Mouse (Mus musculus) heart, postnatal 0 days (tissue): Measurements from ENCODE around the gene Cln3. TPM values are rescaled to one million over a fixed set of nuclear protein-coding genes. Genes with fewer than 3 reads are reported as not detected.

ENCODE experiments used
- ATAC-seq: fragments of 200-750 bp; cut with Nextera tagmentation; 2 replicates; pipeline ENCODE4 v1.8.0; 2017; ENCODE audit warnings: low read depth, moderate number of reproducible peaks, moderate library complexity; ENCODE audit not compliant: insufficient read depth
- DNase-seq: peaks from one replicate; pipeline ENCODE4 v3.0.0-alpha.2; 2016; ENCODE audit warnings: low spot score
- H3K27ac ChIP-seq: fragments of 300-500 bp; sonication (generic); 2 replicates; pipeline ENCODE4 v1.5.1; 2014; ENCODE audit warnings: low read depth, mild to moderate bottlenecking
- H3K27me3 ChIP-seq: fragments of 300-500 bp; sonication (generic); 2 replicates; pipeline ENCODE4 v1.6.1; 2014; ENCODE audit warnings: low read length, mixed read lengths; ENCODE audit not compliant: control insufficient read depth, insufficient read depth
- H3K36me3 ChIP-seq: fragments of 300-500 bp; sonication (generic); replicated peaks from 2 replicates; pipeline ENCODE4 v1.6.1; 2014; ENCODE audit warnings: low read length, mixed read lengths; ENCODE audit not compliant: control insufficient read depth, insufficient read depth
- H3K4me1 ChIP-seq: fragments of 300-500 bp; sonication (generic); 2 replicates; pipeline ENCODE4 v1.6.1; 2014; ENCODE audit warnings: antibody characterized with exemption; ENCODE audit not compliant: control insufficient read depth, insufficient read depth
- H3K4me2 ChIP-seq: fragments of 300-500 bp; sonication (generic); 2 replicates; pipeline ENCODE4 v1.6.1; 2014; ENCODE audit warnings: low read depth, mild to moderate bottlenecking, low read length, moderate library complexity
- H3K4me3 ChIP-seq: fragments of 300-500 bp; sonication (generic); 2 replicates; pipeline ENCODE4 v1.5.1; 2014; ENCODE audit warnings: low read depth, low read length
- H3K9ac ChIP-seq: fragments of 300-500 bp; sonication (generic); replicated peaks from 2 replicates; pipeline ENCODE4 v1.6.1; 2014; ENCODE audit warnings: low read depth, low read length, mixed read lengths
- H3K9me3 ChIP-seq: fragments of 300-500 bp; sonication (generic); replicated peaks from 2 replicates; pipeline ENCODE4 v1.6.1; 2016; ENCODE audit warnings: low read length; ENCODE audit not compliant: control insufficient read depth
- CTCF ChIP-seq: IDR thresholded peaks from 2 replicates; pipeline ENCODE4 v1.5.1; 2016; ENCODE audit warnings: antibody characterized with exemption, control low read depth, low read depth
- EP300 ChIP-seq: IDR thresholded peaks from 2 replicates; pipeline ENCODE4 v1.6.1; 2016; ENCODE audit warnings: antibody characterized with exemption, low read depth
- WGBS: fragments of 180-500 bp; shearing (Covaris S2); extraction: QIAGEN DNeasy Blood & Tissue Kit; methylation state at CpG from one replicate; pipeline ENCODE4 v1.1.7; 2014; 5-methylcytosine and 5-hydroxymethylcytosine counted together
- polyA plus RNA-seq: library from polyadenylated mRNA; unstranded; fragments of >200 nt; fragmentation: Nextera tagmentation; extraction: Ambion mirVana; gene quantifications from 2 replicates; pipeline ENCODE4 v1.2.1, GENCODE M21; 2015
- total RNA-seq: library from RNA; depleted of rRNA; stranded (reverse); fragments of >200 nt; gene quantifications from 2 replicates; pipeline ENCODE4 v1.2.3, GENCODE M21; 2014; ENCODE audit warnings: low replicate concordance

Cln3 gene
- total and polyA plus RNA-seq, 2 experiments from 2014 or later, result 14.9 to 17.1 TPM

DNA sequence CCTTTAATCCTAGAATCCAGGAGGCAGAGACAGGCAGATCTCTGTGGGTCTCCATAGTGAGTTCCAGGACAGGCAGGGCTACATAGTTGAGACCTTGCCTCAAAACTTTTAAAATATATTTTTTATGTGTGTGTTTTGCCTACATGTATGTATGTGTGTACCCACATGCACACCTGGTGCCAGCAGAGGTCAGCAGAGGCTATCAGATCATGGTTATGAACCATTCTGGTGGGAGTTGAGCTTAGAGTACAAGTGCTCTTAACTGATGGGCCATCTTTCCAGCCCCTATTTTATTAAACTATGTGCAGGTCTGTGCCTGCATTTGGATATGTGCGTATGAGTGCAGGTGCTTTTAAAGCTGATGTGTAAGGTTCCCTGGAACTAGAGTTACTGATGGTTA lies 30.8 kb downstream of the Cln3 start:
- WGBS, result 85% methylated on average over 1 of the region's 1 CpGs
- Histone ChIP-seq H3K4me3 (no peak overlapping the region), H3K4me1 (no peaks in the 10 kb centered on the region), H3K36me3 (peaks cover 96% of the 10 kb centered on the region), H3K4me2 (no peak overlapping the region), H3K9me3 (no peaks in the 10 kb centered on the region), H3K27me3 (no peaks in the 10 kb centered on the region), H3K9ac (no peak overlapping the region), H3K27ac (no peak overlapping the region)
- TF ChIP-seq CTCF (no peak), EP300 (no peak)
- DNase-seq (no peak), ATAC-seq (no peak)

DNA sequence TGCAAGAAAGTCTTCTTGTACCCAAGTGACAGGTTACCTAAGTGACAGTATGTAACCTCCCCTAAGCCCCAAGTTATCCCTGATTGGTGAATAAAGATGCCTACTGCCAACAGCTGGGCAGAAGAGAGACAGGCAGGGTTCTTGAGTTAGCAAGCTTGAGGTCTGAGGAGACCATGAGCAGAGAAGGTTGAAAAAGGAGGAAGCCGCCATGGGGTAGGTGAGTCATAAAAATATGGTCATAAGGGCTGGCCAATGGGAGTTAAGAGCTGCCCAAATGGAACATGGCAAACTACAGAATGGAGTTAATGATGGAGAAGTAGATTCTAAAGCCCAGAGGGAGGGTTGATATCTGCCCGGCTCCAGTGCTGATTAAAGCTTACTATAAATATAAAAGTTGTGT lies 40.0 kb downstream of the Cln3 start:
- no peak overlapping the region for H3K27ac ChIP-seq
- ATAC-seq (no peak), DNase-seq (no peak)
- H3K4me2 ChIP-seq, result no peak overlapping the region
- no peak overlapping the region for H3K9ac ChIP-seq
- H3K4me3 ChIP-seq, result no peak overlapping the region
- peaks cover 64% of the 10 kb centered on the region for H3K36me3 ChIP-seq
- TF ChIP-seq EP300 (no peak), CTCF (no peak)
- H3K27me3 ChIP-seq, result no peaks in the 10 kb centered on the region
- 77% methylated on average over 2 of the region's 2 CpGs for WGBS
- no peaks in the 10 kb centered on the region for H3K4me1 ChIP-seq
- H3K9me3 ChIP-seq, result no peaks in the 10 kb centered on the region

DNA sequence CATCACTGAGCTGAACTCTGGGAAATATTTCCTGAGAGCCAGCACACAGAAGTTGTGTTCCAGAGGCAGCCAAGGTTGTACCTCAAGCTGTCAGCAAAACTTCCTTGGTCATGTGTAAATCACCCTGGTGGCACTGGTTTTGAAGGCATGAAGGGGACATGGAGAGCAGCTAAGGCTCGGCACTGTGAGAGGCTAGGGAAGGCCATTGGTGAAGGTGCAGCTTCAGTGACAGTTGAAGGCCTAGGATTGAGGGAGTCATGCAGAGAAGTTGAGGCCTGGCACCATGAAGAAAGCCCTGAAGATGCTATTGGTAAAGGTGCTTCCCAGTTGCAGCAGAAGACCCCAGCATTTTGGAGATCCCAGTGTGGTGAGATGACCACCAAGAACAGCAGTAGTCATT lies 44.0 kb downstream of the Cln3 start:
- no peak for ATAC-seq
- 66% methylated on average over 1 of the region's 1 CpGs for WGBS
- Histone ChIP-seq H3K4me2 (no peak overlapping the region), H3K27ac (no peak overlapping the region), H3K4me3 (no peak overlapping the region), H3K4me1 (no peaks in the 10 kb centered on the region), H3K27me3 (peaks cover 6% of the 10 kb centered on the region; the same call in 1 of the 2 replicates), H3K9ac (no peak overlapping the region), H3K36me3 (peaks cover 25% of the 10 kb centered on the region), H3K9me3 (no peaks in the 10 kb centered on the region)
- no peak for DNase-seq
- TF ChIP-seq EP300, result no peak
- no peak for TF ChIP-seq CTCF

GRCm38 (mm10) chr7:126537820-126538585 lies 47.6 kb downstream of the Cln3 start:
- Histone ChIP-seq H3K27me3 (peaks cover 8% of the 10 kb centered on the region; the same call in 1 of the 2 replicates), H3K9ac (no peak overlapping the region), H3K4me2 (no peak overlapping the region), H3K4me3 (no peak overlapping the region), H3K27ac (no peak overlapping the region), H3K4me1 (no peaks in the 10 kb centered on the region), H3K9me3 (no peaks in the 10 kb centered on the region), H3K36me3 (no peaks in the 10 kb centered on the region)
- ATAC-seq, result no peak
- 54% methylated on average over 5 of the region's 5 CpGs for WGBS
- TF ChIP-seq CTCF (peak; percentile 31; the same call in 1 of the 2 replicates), EP300 (no peak)
- DNase-seq, result no peak

GRCm38 (mm10) chr7:126536466-126536865 lies 49.2 kb downstream of the Cln3 start:
- Histone ChIP-seq H3K4me2 (peak overlapping the region; percentile 85), H3K4me3 (peak overlapping the region; percentile 54), H3K27ac (no peak overlapping the region), H3K9ac (no peak overlapping the region; the same call in 1 of the 2 replicates), H3K9me3 (no peaks in the 10 kb centered on the region), H3K36me3 (no peaks in the 10 kb centered on the region), H3K4me1 (no peaks in the 10 kb centered on the region), H3K27me3 (peaks cover 8% of the 10 kb centered on the region; the same call in 1 of the 2 replicates)
- 61% methylated on average over 9 of the region's 9 CpGs for WGBS
- DNase-seq, result no peak
- ATAC-seq, result no peak
- TF ChIP-seq EP300 (no peak), CTCF (no peak)
